Mouse (Mus musculus): ENCODE measurements around the gene Dnlz.

- TF ChIP-seq POLR2A (IDR thresholded peaks at IDR 0.05; ENCODE audit: control insufficient read depth in 1 of 2, insufficient read depth in 1 of 2, low read depth in 1 of 2, low read length in 2 of 2, poor library complexity in 1 of 2) = no peak
- no peak for TF ChIP-seq NRF1 (IDR thresholded peaks at IDR 0.05; ENCODE audit: insufficient read depth, low read depth, low read length, poor library complexity, severe bottlenecking)
These were observed 4.3 kb upstream of the Dnlz start for GRCm38 (mm10) chr2:26356231-26356630.
